In the genomic region with DNA sequence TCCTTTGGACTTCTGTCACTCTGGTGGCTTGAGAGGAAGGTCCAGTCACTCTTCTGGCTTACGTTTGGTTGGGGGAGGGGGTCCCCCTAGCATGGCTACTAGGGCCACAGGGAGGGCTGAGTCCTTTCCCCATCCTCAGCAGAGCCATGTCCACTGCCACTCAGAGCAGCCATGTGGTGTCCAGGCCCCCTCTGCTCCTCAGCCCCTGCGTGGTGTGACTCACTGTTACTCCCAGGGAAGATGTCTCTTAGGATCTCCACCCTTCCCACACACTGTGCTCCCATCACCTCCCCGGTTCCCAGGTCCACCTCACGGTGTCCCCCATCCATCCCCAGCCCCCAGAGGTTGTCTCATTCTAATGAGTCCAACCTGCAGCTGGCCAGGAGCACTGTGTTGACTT, we compare ENCODE assay signal across 20 mouse cellular contexts. TPM values are rescaled to one million over a fixed set of nuclear protein-coding genes. Genes with fewer than 3 reads are reported as not detected.
DNase-seq lines count a peak whose midpoint lies in the region; ATAC-seq and TF ChIP-seq lines count a peak whose summit lies in the region.
"Had no signal": no experiment of that assay in that cellular context is flagged by ENCODE, and none has a peak within 500 bp of the region (broad histone marks: within the 10 kb centered on the region; RNA-seq: fewer than 3 reads in every experiment).

No protein-coding gene starts in this region.

- WGBS in intestine, embryonic 15.5 days: 73% methylated on average over 4 of the region's 4 CpGs
- WGBS in intestine, postnatal 0 days: 77% methylated on average over 4 of the region's 4 CpGs
- whole genome bisulfite sequencing in midbrain, embryonic 11.5 days: 75% methylated on average over 4 of the region's 4 CpGs
- 86% methylated on average over 4 of the region's 4 CpGs for WGBS in midbrain, embryonic 15.5 days

- no peak for TF ChIP-seq CTCF in intestine, postnatal 0 days (IDR thresholded peaks at IDR 0.05; ENCODE audit: low read depth)

- no peaks in the 10 kb centered on the region for H3K27me3 ChIP-seq in intestine, embryonic 15.5 days (replicated peaks)
- no peaks in the 10 kb centered on the region for H3K27me3 ChIP-seq in intestine, postnatal 0 days (replicated peaks; ENCODE audit: control insufficient read depth, insufficient read depth, low read length)
- no peaks in the 10 kb centered on the region; the same call in 1 of the 2 replicates for H3K27me3 ChIP-seq in midbrain, embryonic 11.5 days (ENCODE audit: control insufficient read depth, insufficient read depth, low read length)
- H3K27me3 ChIP-seq in midbrain, embryonic 15.5 days (replicated peaks): no peaks in the 10 kb centered on the region; the same call in 1 of the 2 replicates
- H3K27me3 ChIP-seq: embryonic facial prominence, embryonic 13.5 days had no signal

- no peak overlapping the region for H3K4me3 ChIP-seq in intestine, embryonic 15.5 days (replicated peaks)
- no peak overlapping the region for H3K4me3 ChIP-seq in intestine, postnatal 0 days (ENCODE audit: low read depth, low read length)
- H3K4me3 ChIP-seq in midbrain, embryonic 11.5 days (ENCODE audit: low read depth, low read length): no peak overlapping the region
- H3K4me3 ChIP-seq in midbrain, embryonic 15.5 days: no peak overlapping the region
- H3K4me3 ChIP-seq: embryonic facial prominence, embryonic 13.5 days; gastrocnemius, adult 2 months; heart, embryonic 13.5 days; limb, embryonic 15.5 days had no signal

- H3K9ac ChIP-seq in intestine, embryonic 15.5 days: no peak overlapping the region
- no peak overlapping the region for H3K9ac ChIP-seq in intestine, postnatal 0 days (ENCODE audit: low read depth, low read length)
- H3K9ac ChIP-seq in midbrain, embryonic 11.5 days (ENCODE audit: low read length): no peak overlapping the region
- no peak overlapping the region for H3K9ac ChIP-seq in midbrain, embryonic 15.5 days
- H3K9ac ChIP-seq: embryonic facial prominence, embryonic 13.5 days; forebrain, postnatal 0 days; heart, embryonic 13.5 days; limb, embryonic 15.5 days had no signal

- peaks cover 11% of the 10 kb centered on the region for H3K4me1 ChIP-seq in intestine, embryonic 15.5 days (replicated peaks)
- H3K4me1 ChIP-seq in intestine, postnatal 0 days (replicated peaks; ENCODE audit: control insufficient read depth, insufficient read depth, low read length): 0 out of 2 replicates have a peak, but pooled peaks cover 3% of the 10 kb centered on the region
- H3K4me1 ChIP-seq in midbrain, embryonic 11.5 days (ENCODE audit: control insufficient read depth, insufficient read depth, low read length): peaks cover 12% of the 10 kb centered on the region
- no peaks in the 10 kb centered on the region for H3K4me1 ChIP-seq in midbrain, embryonic 15.5 days

- H3K9me3 ChIP-seq in intestine, embryonic 15.5 days: no peaks in the 10 kb centered on the region
- no peaks in the 10 kb centered on the region for H3K9me3 ChIP-seq in intestine, postnatal 0 days (ENCODE audit: control insufficient read depth)
- H3K9me3 ChIP-seq in midbrain, embryonic 11.5 days (ENCODE audit: control insufficient read depth, low read length): no peaks in the 10 kb centered on the region
- H3K9me3 ChIP-seq in midbrain, embryonic 15.5 days: no peaks in the 10 kb centered on the region
- H3K9me3 ChIP-seq: embryonic facial prominence, embryonic 13.5 days; heart, embryonic 13.5 days; limb, embryonic 15.5 days had no signal

- DNase-seq in heart, adult 11 months: peak; percentile 90
- DNase-seq in heart, adult 9 months (ENCODE audit: low spot score in 2 of 2): no peak
- no peak for DNase-seq in midbrain, embryonic 11.5 days (ENCODE audit: low spot score, missing footprints)
- DNase-seq in cerebellum, adult 11 months: no peak
- no peak for DNase-seq in spleen, postnatal 14 days (ENCODE audit: low spot score in 2 of 2)
- DNase-seq: adrenal gland, adult 8-10 months; cerebellum, adult 9-10 months; forebrain, postnatal 0 days; gastrocnemius, adult 2 months; thymus, postnatal 4 days had no signal

- H3K4me2 ChIP-seq in intestine, embryonic 15.5 days (replicated peaks): no peak overlapping the region
- no peak overlapping the region for H3K4me2 ChIP-seq in intestine, postnatal 0 days (replicated peaks; ENCODE audit: low read depth)
- no peak overlapping the region for H3K4me2 ChIP-seq in midbrain, embryonic 11.5 days
- H3K4me2 ChIP-seq in midbrain, embryonic 15.5 days: no peak overlapping the region
- H3K4me2 ChIP-seq: embryonic facial prominence, embryonic 13.5 days; limb, embryonic 15.5 days had no signal

- no peaks in the 10 kb centered on the region for H3K36me3 ChIP-seq in intestine, embryonic 15.5 days
- H3K36me3 ChIP-seq in intestine, postnatal 0 days (ENCODE audit: control insufficient read depth, insufficient read depth): no peaks in the 10 kb centered on the region
- no peaks in the 10 kb centered on the region for H3K36me3 ChIP-seq in midbrain, embryonic 11.5 days (ENCODE audit: control insufficient read depth, insufficient read depth, low read length)
- H3K36me3 ChIP-seq in midbrain, embryonic 15.5 days (replicated peaks): no peaks in the 10 kb centered on the region
- H3K36me3 ChIP-seq: embryonic facial prominence, embryonic 13.5 days; heart, embryonic 13.5 days; limb, embryonic 15.5 days had no signal

- H3K27ac ChIP-seq in intestine, embryonic 15.5 days: no peak overlapping the region
- H3K27ac ChIP-seq in intestine, postnatal 0 days (ENCODE audit: low read depth, low read length): no peak overlapping the region
- H3K27ac ChIP-seq in midbrain, embryonic 11.5 days (ENCODE audit: low read depth, low read length): no peak overlapping the region
- H3K27ac ChIP-seq in midbrain, embryonic 15.5 days: no peak overlapping the region
- H3K27ac ChIP-seq: embryonic facial prominence, embryonic 13.5 days; gastrocnemius, adult 2 months; heart, embryonic 13.5 days; limb, embryonic 15.5 days had no signal

- 0 out of 2 replicates have a peak, but pooled peaks have one; percentile 10 for ATAC-seq in intestine, embryonic 15.5 days
- no peak; the same call in 1 of the 2 replicates for ATAC-seq in intestine, postnatal 0 days
- ATAC-seq in midbrain, embryonic 11.5 days (ENCODE audit: low FRiP score): peak; percentile 35
- ATAC-seq in midbrain, embryonic 15.5 days (replicated peaks): no peak
- ATAC-seq: CD4-positive, CD25-positive, alpha-beta regulatory T cell, adult 4 months; Patski had no signal

RNA-seq across cellular contexts. Expression of a gene that starts 24.4 kb away (rescaled TPM):
- polyA plus RNA-seq in intestine, embryonic 15.5 days (2015; fragmentation: Nextera tagmentation; extraction: Ambion mirVana): 0.05 TPM in 1 of 2 replicates, not detected in the other
- not detected in 2 replicates for polyA plus RNA-seq in intestine, postnatal 0 days (2015; fragmentation: Nextera tagmentation; extraction: Ambion mirVana)
- polyA plus RNA-seq in midbrain, embryonic 11.5 days (2014; fragmentation: Nextera tagmentation; extraction: Ambion mirVana): 2.0 and 2.2 TPM in 2 replicates
- 1.5 and 1.7 TPM in 2 replicates for polyA plus RNA-seq in midbrain, embryonic 15.5 days (2015; fragmentation: Nextera tagmentation; extraction: Ambion mirVana)
- polyA plus RNA-seq: CD4-positive, CD25-positive, alpha-beta regulatory T cell, adult 4 months; gonadal fat pad, adult 2 months; heart, embryonic 13.5 days; liver, embryonic 16.5 days had no signal

Comparison
In these comparisons a context has a peak if more than half of its experiments do, and no peak if none do; other contexts are left out.
1. ATAC-seq: peak in intestine, embryonic 15.5 days (single experiment) and midbrain, embryonic 11.5 days (single experiment); none in intestine, postnatal 0 days (single experiment) and midbrain, embryonic 15.5 days (single experiment).